8 mouse cellular contexts compared by ENCODE assay signal in the genomic region with DNA sequence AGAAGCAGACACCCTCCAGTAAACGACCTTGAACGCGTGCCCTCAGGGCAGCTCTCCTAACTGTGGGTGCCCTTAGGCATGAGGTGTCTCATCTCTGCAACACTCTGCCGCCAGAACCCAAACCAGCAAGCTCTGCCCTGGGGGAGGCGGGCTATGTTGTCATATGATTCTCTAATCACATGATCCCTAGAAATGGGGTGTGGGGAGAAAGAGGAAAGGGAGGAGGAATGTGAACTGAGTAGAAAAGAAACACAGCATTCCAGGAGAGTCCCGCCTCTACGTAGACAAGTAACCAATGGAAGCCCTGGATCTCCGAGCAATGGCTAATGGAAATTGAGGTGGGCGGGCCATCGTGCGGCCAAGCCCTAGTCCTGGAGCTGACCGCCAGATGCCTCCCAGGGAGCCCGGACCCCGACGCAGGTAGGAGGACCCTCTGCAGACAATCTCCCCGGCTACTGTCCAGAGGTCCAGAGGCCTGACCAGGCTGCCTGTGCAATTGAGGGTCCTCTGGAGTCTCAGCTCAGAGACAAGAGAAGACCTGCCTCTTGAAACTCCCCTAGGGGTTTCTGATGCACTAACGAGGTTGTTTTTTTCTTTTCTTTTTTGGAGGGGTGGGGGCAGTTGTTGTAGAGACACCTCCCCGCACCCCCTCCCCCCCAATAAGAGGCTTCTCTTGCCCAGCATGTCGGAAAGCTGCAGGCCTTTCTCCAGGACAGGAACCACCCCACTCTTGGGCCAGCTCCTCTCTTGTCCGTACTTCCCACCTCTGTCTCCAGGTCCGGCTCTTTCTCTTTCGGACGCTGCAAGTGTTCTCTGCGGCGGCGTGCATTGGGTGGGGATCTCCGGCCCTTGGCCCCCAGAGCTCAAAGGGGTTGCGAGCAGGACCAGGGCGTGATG. TPM values are rescaled to one million over a fixed set of nuclear protein-coding genes. Genes with fewer than 3 reads are reported as not detected.
DNase-seq lines count a peak whose midpoint lies in the region; ATAC-seq and TF ChIP-seq lines count a peak whose summit lies in the region.

A gene (plus strand): TSS at position 195 of the 897 bp plus-strand sequence.

- H3K36me3 ChIP-seq in lung, embryonic 15.5 days: peaks cover 9% of the 10 kb centered on the region

- ATAC-seq in frontal cortex, adult (ENCODE audit: low TSS enrichment): peak; percentile 82
- ATAC-seq in hematopoietic stem cell, adult 5-6 weeks (replicated peaks in 1 of 2; ENCODE audit: insufficient read depth in 1 of 2, low FRiP score in 2 of 2, low TSS enrichment in 1 of 2, low read depth in 1 of 2, poor library complexity in 2 of 2, severe bottlenecking in 2 of 2): peak; percentile 68 to 78
- ATAC-seq in lung, embryonic 15.5 days (ENCODE audit: borderline replicate concordance, extremely low read depth, low FRiP score, low TSS enrichment): peak; percentile 92

- no peak; the same call in 1 of the 2 replicates for TF ChIP-seq CTCF in olfactory bulb, adult 2 months (IDR thresholded peaks at IDR 0.05; ENCODE audit: insufficient read depth, low read depth, low read length)

- H3K27ac ChIP-seq in lung, embryonic 15.5 days: peak within 1 kb of the TSS; percentile 86
- peak within 1 kb of the TSS; percentile 34; the same call in 1 of the 2 replicates for H3K27ac ChIP-seq in olfactory bulb, adult 2 months (ENCODE audit: insufficient read depth, low read depth, low read length)

- H3K4me2 ChIP-seq in lung, embryonic 15.5 days: peak within 1 kb of the TSS; percentile 94

- peak within 1 kb of the TSS; percentile 68 for H3K4me3 ChIP-seq in lung, embryonic 15.5 days
- peak within 1 kb of the TSS; percentile 77 for H3K4me3 ChIP-seq in olfactory bulb, adult 2 months (ENCODE audit: insufficient read depth, low read depth, low read length)

- DNase-seq in Muller cell, postnatal 12 days (ENCODE audit: inconsistent ontology term): peak; percentile 96
- peak; percentile 98 for DNase-seq in cerebellum, adult 9-10 months
- peak; percentile 95 for DNase-seq in layer of hippocampus, adult 9-10 months (ENCODE audit: low spot score)
- DNase-seq in thymus, adult 18-20 months: peak; percentile 56 to 61

- H3K27me3 ChIP-seq in lung, embryonic 15.5 days: no peaks in the 10 kb centered on the region

- H3K4me1 ChIP-seq in lung, embryonic 15.5 days: peaks cover 25% of the 10 kb centered on the region
- peaks cover 22% of the 10 kb centered on the region for H3K4me1 ChIP-seq in olfactory bulb, adult 2 months (ENCODE audit: control insufficient read depth, insufficient read depth, low read length)

- peak; percentile 65 for TF ChIP-seq POLR2A in olfactory bulb, adult 2 months (IDR thresholded peaks at IDR 0.05; ENCODE audit: insufficient read depth, low read depth, low read length)

- WGBS in lung, embryonic 15.5 days: 0% methylated on average over 29 of the region's 29 CpGs
- WGBS in olfactory bulb, adult 2 months: under 1% methylated on average over 29 of the region's 29 CpGs

- H3K9ac ChIP-seq in lung, embryonic 15.5 days: peak within 1 kb of the TSS; percentile 65

- H3K9me3 ChIP-seq in lung, embryonic 15.5 days: no peaks in the 10 kb centered on the region

RNA-seq across cellular contexts. Expression of the gene that starts here (rescaled TPM):
- total RNA-seq in hematopoietic stem cell, adult 5-6 weeks (2017): 28.1 and 35.6 TPM in 2 replicates
- 168 and 174 TPM in 2 replicates for polyA plus RNA-seq in lung, embryonic 15.5 days (2015; fragmentation: Nextera tagmentation; extraction: Ambion mirVana)
- not detected in 2 replicates for polyA plus RNA-seq in olfactory bulb, adult 2 months (2012; ENCODE audit: insufficient read depth, insufficient read length, low replicate concordance, missing spikeins)

Comparison
In these comparisons a context has a peak if more than half of its experiments do, and no peak if none do; other contexts are left out.
1. Peak in every context shown above with its lines: DNase-seq, ATAC-seq, H3K4me3 ChIP-seq and H3K27ac ChIP-seq.